Mouse (Mus musculus): Measurements from ENCODE around the gene Polr2i. TPM values are rescaled to one million over a fixed set of nuclear protein-coding genes. Genes with fewer than 3 reads are reported as not detected.
A peak's percentile ranks its signal among the peaks of the same experiment; 100 is the strongest.

Polr2i gene
- total and polyA plus RNA-seq, 2 experiments from 2014 or later = 112 to 799 TPM

DNA sequence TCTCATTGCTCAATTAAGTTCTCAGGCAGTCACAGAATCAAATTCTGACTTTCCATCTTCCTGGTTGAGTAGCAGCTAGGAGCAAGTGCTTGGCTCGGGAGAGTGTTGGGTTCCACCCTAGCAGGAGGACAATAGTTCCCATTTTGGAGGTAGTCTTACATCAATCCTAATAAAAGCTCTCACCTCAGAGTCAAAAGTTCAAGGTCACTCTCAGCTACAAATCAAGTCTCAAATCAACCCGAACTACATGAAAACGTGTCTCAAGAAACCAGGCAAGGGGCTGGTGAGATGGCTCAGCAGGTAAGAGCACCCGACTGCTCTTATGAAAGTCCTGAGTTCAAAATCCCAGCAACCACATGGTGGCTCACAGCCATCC is 42.6 kb upstream of the Polr2i start:
- peaks cover 60% of the 10 kb centered on the region for H3K36me3 ChIP-seq (replicated peaks; ENCODE audit: control insufficient read depth, insufficient read depth, low read length)
- 70% methylated on average over 4 of the region's 4 CpGs for WGBS

DNA sequence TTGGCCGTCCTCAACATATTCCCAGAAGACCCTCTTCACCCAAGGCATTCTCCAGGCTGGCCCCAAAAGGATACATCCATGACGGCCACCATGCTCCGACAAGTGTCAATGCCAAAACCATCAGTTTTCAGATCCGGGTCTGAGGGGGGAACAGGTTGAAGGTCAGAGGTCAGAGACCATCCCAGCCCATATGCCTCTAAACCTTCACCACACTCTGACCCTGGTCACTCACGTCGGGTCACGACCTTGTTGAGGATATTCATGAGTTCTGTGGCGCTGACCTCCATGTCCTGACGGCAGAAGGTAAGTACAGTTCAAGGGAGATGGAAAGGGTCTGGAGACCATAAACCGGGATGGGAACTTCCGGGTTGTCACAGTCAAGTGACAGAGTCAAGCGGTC is 39.7 kb upstream of the Polr2i start:
- Histone ChIP-seq H3K36me3 (replicated peaks; ENCODE audit: control insufficient read depth, insufficient read depth, low read length) (peaks cover 49% of the 10 kb centered on the region), H3K27me3 (ENCODE audit: control insufficient read depth, insufficient read depth, low read length) (no peaks in the 10 kb centered on the region), H3K9me3 (replicated peaks; ENCODE audit: control insufficient read depth, low read length) (no peaks in the 10 kb centered on the region), H3K4me1 (ENCODE audit: control insufficient read depth, insufficient read depth) (0 out of 2 replicates have a peak, but pooled peaks cover 9% of the 10 kb centered on the region), H3K9ac (replicated peaks; ENCODE audit: low read depth, low read length) (no peak overlapping the region), H3K4me2 (ENCODE audit: low read depth, low read length) (no peak overlapping the region), H3K27ac (ENCODE audit: low read depth) (no peak overlapping the region), H3K4me3 (ENCODE audit: low read depth, low read length) (no peak overlapping the region)
- DNase-seq (ENCODE audit: low spot score) = no peak
- no peak for TF ChIP-seq EP300 (IDR thresholded peaks at IDR 0.05; ENCODE audit: low read depth)
- TF ChIP-seq CTCF (IDR thresholded peaks at IDR 0.05; ENCODE audit: low read depth) = no peak
- ATAC-seq (ENCODE audit: insufficient read depth, low read depth) = no peak
- whole genome bisulfite sequencing = 92% methylated on average over 12 of the region's 12 CpGs

More for the DNA sequence above, 42.6 kb upstream of the Polr2i start:
- Histone ChIP-seq H3K4me1 (ENCODE audit: control insufficient read depth, insufficient read depth) (0 out of 2 replicates have a peak, but pooled peaks cover 11% of the 10 kb centered on the region), H3K4me3 (ENCODE audit: low read depth, low read length) (no peak overlapping the region), H3K9ac (replicated peaks; ENCODE audit: low read depth, low read length) (no peak overlapping the region), H3K27ac (ENCODE audit: low read depth) (no peak overlapping the region), H3K9me3 (replicated peaks; ENCODE audit: control insufficient read depth, low read length) (no peaks in the 10 kb centered on the region), H3K27me3 (ENCODE audit: control insufficient read depth, insufficient read depth, low read length) (no peaks in the 10 kb centered on the region), H3K4me2 (ENCODE audit: low read depth, low read length) (no peak overlapping the region)
- ATAC-seq (ENCODE audit: insufficient read depth, low read depth) (no peak), DNase-seq (ENCODE audit: low spot score) (no peak)
- no peak for TF ChIP-seq EP300 (IDR thresholded peaks at IDR 0.05; ENCODE audit: low read depth)
- no peak for TF ChIP-seq CTCF (IDR thresholded peaks at IDR 0.05; ENCODE audit: low read depth)

DNA sequence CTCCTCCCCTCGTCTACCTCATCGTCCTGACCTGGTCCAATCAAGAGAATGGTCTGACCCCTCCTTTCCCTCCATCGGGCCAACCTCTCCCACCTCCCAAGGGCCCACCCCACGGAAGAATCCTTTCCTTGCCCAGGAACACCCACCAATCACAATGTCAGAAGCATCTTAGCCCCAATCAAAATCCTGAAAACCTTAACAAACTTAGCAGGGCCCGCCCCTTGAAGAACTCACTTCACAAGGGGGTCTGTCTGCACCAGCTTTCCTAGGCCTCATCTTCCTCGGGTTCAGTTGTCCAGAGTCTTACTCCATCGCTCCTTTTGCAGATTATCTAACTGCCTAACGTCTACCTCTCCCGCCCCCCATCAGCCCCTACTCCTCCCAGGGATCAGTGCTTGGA is 38.7 kb upstream of the Polr2i start:
- H3K36me3 ChIP-seq (replicated peaks; ENCODE audit: control insufficient read depth, insufficient read depth, low read length) = peaks cover 40% of the 10 kb centered on the region
- no peak for ATAC-seq (ENCODE audit: insufficient read depth, low read depth)
- 45% methylated on average over 9 of the region's 9 CpGs for WGBS
- no peaks in the 10 kb centered on the region for H3K27me3 ChIP-seq (ENCODE audit: control insufficient read depth, insufficient read depth, low read length)
- H3K4me2 ChIP-seq (ENCODE audit: low read depth, low read length) = peak overlapping the region; percentile 80
- no peak for DNase-seq (ENCODE audit: low spot score)
- H3K9me3 ChIP-seq (replicated peaks; ENCODE audit: control insufficient read depth, low read length) = no peaks in the 10 kb centered on the region
- peak overlapping the region; percentile 69 for H3K4me3 ChIP-seq (ENCODE audit: low read depth, low read length)
- no peak for TF ChIP-seq CTCF (IDR thresholded peaks at IDR 0.05; ENCODE audit: low read depth)
- no peak for TF ChIP-seq EP300 (IDR thresholded peaks at IDR 0.05; ENCODE audit: low read depth)
- peak overlapping the region; percentile 79; the same call in 1 of the 2 replicates for H3K9ac ChIP-seq (replicated peaks; ENCODE audit: low read depth, low read length)
- H3K27ac ChIP-seq (ENCODE audit: low read depth) = no peak overlapping the region
- H3K4me1 ChIP-seq (ENCODE audit: control insufficient read depth, insufficient read depth) = 0 out of 2 replicates have a peak, but pooled peaks cover 9% of the 10 kb centered on the region

DNA sequence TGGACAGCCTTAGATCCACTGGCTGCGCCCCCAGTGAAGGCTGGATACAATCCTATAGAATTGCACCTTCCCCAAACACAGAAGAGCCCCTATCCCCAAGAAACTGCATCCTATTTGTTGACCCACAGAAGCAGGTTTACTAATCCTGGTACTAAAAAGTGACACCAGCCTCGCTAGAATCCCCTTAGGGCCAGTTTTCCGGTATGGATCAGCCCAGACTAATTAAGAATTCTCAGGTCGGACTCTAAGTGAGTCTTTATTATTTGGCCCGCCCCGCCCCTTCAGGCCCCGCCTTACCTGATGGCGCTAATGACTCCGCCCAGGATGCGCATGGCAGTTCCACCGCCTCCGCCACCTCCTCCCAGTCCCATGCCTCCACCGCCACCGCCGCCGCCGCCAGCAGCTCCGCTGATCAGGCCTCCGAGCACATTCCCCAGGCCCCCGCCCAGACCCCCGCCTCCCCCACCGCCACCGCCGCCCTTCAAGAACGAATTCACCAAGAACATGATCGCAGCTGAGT is 38.1 kb upstream of the Polr2i start:
- TF ChIP-seq EP300 (IDR thresholded peaks at IDR 0.05; ENCODE audit: low read depth) (no peak), CTCF (IDR thresholded peaks at IDR 0.05; ENCODE audit: low read depth) (no peak)
- Histone ChIP-seq H3K9me3 (replicated peaks; ENCODE audit: control insufficient read depth, low read length) (no peaks in the 10 kb centered on the region), H3K9ac (replicated peaks; ENCODE audit: low read depth, low read length) (peak overlapping the region; percentile 79), H3K27me3 (ENCODE audit: control insufficient read depth, insufficient read depth, low read length) (no peaks in the 10 kb centered on the region), H3K4me3 (ENCODE audit: low read depth, low read length) (peak overlapping the region; percentile 69), H3K36me3 (replicated peaks; ENCODE audit: control insufficient read depth, insufficient read depth, low read length) (peaks cover 34% of the 10 kb centered on the region), H3K4me2 (ENCODE audit: low read depth, low read length) (peak overlapping the region; percentile 80), H3K4me1 (ENCODE audit: control insufficient read depth, insufficient read depth) (0 out of 2 replicates have a peak, but pooled peaks cover 9% of the 10 kb centered on the region), H3K27ac (ENCODE audit: low read depth) (peak overlapping the region; percentile 85)
- DNase-seq (ENCODE audit: low spot score) (peak; percentile 68), ATAC-seq (ENCODE audit: insufficient read depth, low read depth) (peak; percentile 54)
- WGBS = 1% methylated on average over 26 of the region's 26 CpGs

DNA sequence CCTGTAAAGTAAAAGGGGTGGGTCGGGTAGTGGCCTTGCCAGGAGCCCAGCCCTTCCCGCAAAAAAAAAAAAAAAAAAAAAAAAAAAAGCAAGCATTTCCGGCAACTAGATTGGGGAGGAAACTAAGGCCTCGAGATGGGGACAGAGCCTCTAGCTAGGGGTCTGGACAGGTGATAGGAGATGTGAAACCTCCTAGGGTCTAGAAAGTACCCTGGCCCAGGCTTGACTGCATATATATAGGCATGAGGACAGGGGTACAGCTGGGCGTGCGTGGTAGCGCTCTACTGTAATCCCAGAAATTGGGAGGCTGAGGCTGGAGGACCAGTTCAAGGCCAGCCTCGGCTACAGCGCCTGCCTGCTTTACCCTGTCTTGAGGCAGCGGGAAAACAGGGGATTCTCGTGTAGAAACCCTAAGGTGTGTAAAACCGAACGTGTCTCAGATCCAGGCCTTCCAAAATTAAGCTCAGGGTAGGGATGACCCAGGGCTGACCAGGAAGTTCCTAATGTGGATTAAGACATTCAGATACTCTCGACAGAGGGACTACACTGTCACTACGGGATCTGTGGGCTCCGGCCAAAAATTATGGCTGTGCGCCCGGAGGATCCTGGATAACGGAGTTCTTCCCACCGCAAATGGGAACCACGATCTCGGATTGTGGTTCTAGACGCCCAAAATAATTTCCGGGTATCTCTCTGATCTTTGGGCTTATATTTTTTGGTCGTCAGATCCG is 37.5 kb upstream of the Polr2i start:
- Histone ChIP-seq H3K27ac (ENCODE audit: low read depth) (peak overlapping the region; percentile 85), H3K4me1 (ENCODE audit: control insufficient read depth, insufficient read depth) (0 out of 2 replicates have a peak, but pooled peaks cover 9% of the 10 kb centered on the region), H3K4me3 (ENCODE audit: low read depth, low read length) (peak overlapping the region; percentile 69), H3K4me2 (ENCODE audit: low read depth, low read length) (peak overlapping the region; percentile 80), H3K9me3 (replicated peaks; ENCODE audit: control insufficient read depth, low read length) (no peaks in the 10 kb centered on the region), H3K9ac (replicated peaks; ENCODE audit: low read depth, low read length) (peak overlapping the region; percentile 79), H3K36me3 (replicated peaks; ENCODE audit: control insufficient read depth, insufficient read depth, low read length) (peaks cover 27% of the 10 kb centered on the region), H3K27me3 (ENCODE audit: control insufficient read depth, insufficient read depth, low read length) (no peaks in the 10 kb centered on the region)
- no peak for DNase-seq (ENCODE audit: low spot score)
- peak; percentile 21; the same call in 1 of the 2 replicates for ATAC-seq (ENCODE audit: insufficient read depth, low read depth)
- TF ChIP-seq EP300 (IDR thresholded peaks at IDR 0.05; ENCODE audit: low read depth) = no peak
- no peak for TF ChIP-seq CTCF (IDR thresholded peaks at IDR 0.05; ENCODE audit: low read depth)
- under 1% methylated on average over 26 of the region's 26 CpGs for WGBS

Measured in heart, postnatal 0 days (tissue).